Mouse (Mus musculus): Measurements from ENCODE around the gene Aqp3. TPM values are rescaled to one million over a fixed set of nuclear protein-coding genes. Genes with fewer than 3 reads are reported as not detected.

Aqp3 gene
- polyA plus RNA-seq (2014; fragmentation: Illumina TruSeq; extraction: RNeasy Lipid Tissue Mini Kit (QIAGEN cat#74804); ENCODE audit: low read depth, low replicate concordance), result 42.8 TPM

GRCm38 (mm10) chr4:41097871-41098576 lies at the start of gene Aqp3:
Aqp3 (minus strand) TSS chr4:41098183.

GRCm38 (mm10) chr4:41135711-41136453 lies 37.9 kb upstream of the Aqp3 start, which contains the start of gene Ube2r2:
Ube2r2 (plus strand) TSS chr4:41135743.

DNA sequence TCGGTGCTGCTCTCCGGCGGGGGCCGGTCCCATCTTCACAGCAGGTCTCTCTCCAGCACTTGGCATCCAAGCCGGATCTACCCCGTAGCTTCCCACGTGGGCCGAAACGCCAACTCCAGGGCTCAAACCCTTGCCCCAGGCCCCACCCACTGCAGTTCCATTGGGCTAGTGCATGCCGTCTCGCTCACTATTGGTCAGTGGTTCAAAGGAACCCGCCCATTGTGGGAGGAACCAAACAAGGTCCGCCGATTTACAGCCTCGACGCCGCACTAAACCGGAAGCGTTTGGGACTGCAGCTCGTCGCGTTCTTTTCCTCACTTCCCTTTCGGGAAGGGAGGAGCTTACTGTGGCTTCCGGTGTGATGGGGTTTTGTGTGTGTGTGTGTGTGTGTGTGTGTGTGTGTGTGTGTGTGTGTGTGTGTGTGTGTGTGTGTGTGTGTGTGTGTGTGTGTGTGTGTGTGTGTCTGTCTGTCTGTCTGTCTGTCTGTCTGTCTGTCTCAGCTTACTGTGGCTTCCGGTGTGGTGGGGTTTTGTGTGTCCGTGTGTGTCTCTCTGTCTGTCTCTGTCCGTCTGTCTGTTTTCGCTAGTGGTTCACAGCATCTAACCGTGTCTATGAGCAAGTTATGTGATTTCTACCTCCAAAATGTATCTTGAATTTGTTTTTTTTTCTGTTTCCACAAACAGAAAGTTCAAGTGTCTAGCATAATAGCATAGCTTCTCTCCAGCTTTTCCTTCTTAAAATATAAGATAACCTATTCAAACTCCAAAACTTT lies 26.4 kb upstream of the Aqp3 start, which contains the start of gene Nol6:
Gene Nol6 (minus strand): TSS at position 276 of the 772 bp plus-strand sequence.

DNA sequence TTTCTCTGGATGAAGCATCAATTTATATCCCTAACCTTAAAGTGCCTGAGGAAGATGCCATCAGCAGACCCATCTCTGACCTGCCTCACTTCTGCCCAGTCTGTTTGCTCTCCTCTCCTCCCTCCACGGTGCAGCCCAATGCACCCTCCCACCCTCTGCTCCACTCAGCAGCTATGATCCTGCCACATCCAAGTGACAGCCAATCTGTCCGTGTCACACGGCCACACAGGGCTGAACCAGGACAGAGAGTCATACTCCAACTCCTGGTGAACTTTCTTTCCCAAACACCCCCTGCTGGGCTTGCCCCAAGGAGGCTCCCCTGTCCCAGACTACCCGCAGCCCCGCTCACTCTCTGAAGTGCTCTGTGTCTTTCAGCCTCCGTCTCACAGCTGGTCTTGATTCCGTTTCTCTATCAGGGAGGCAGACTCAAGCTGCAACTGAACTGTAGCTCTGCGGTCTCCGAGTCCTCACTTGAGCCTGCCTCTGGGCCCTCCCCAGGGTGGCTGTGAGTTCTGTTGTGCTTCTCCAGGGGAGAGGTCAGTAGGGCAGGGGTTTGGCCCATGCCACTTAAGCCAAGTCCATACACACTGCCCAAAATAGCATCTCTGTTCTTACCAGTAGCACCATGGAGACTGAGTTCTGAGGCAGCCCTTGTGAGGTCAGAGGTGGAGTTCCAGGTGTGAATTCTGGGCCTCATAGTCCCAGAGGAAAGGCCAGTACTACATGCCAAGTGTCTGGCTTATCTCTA lies 50.3 kb downstream of the Aqp3 start, which contains the start of gene Aqp7:
Gene Aqp7 (minus strand): TSS at position 616 of the 748 bp plus-strand sequence.

Other genes starting within 250 kb of the Aqp3 start
- 24.7 TPM for gene B4galt1, start 244.2 kb downstream of the Aqp3 start, polyA plus RNA-seq (2014; fragmentation: Illumina TruSeq; extraction: RNeasy Lipid Tissue Mini Kit (QIAGEN cat#74804); ENCODE audit: low read depth, low replicate concordance)
- gene Spink4, start 178.1 kb downstream of the Aqp3 start, polyA plus RNA-seq (2014; fragmentation: Illumina TruSeq; extraction: RNeasy Lipid Tissue Mini Kit (QIAGEN cat#74804); ENCODE audit: low read depth, low replicate concordance), result not detected
- gene Bag1, start 149.9 kb downstream of the Aqp3 start, polyA plus RNA-seq (2014; fragmentation: Illumina TruSeq; extraction: RNeasy Lipid Tissue Mini Kit (QIAGEN cat#74804); ENCODE audit: low read depth, low replicate concordance), result 676 TPM
- gene Chmp5, start 149.8 kb downstream of the Aqp3 start, polyA plus RNA-seq (2014; fragmentation: Illumina TruSeq; extraction: RNeasy Lipid Tissue Mini Kit (QIAGEN cat#74804); ENCODE audit: low read depth, low replicate concordance), result 268 TPM
- 38.6 TPM for gene Nfx1, start 127.3 kb downstream of the Aqp3 start, polyA plus RNA-seq (2014; fragmentation: Illumina TruSeq; extraction: RNeasy Lipid Tissue Mini Kit (QIAGEN cat#74804); ENCODE audit: low read depth, low replicate concordance)
- 15.1 TPM for gene Aqp7, start 50.0 kb downstream of the Aqp3 start, polyA plus RNA-seq (2014; fragmentation: Illumina TruSeq; extraction: RNeasy Lipid Tissue Mini Kit (QIAGEN cat#74804); ENCODE audit: low read depth, low replicate concordance)
- 1.4 TPM for gene Nol6, start 26.3 kb upstream of the Aqp3 start, polyA plus RNA-seq (2014; fragmentation: Illumina TruSeq; extraction: RNeasy Lipid Tissue Mini Kit (QIAGEN cat#74804); ENCODE audit: low read depth, low replicate concordance)
- 266 TPM for gene Ube2r2, start 37.6 kb upstream of the Aqp3 start, polyA plus RNA-seq (2014; fragmentation: Illumina TruSeq; extraction: RNeasy Lipid Tissue Mini Kit (QIAGEN cat#74804); ENCODE audit: low read depth, low replicate concordance)
- 33.0 TPM for gene Ubap2, start 177.0 kb upstream of the Aqp3 start, polyA plus RNA-seq (2014; fragmentation: Illumina TruSeq; extraction: RNeasy Lipid Tissue Mini Kit (QIAGEN cat#74804); ENCODE audit: low read depth, low replicate concordance)
- 28.9 TPM for gene Dcaf12, start 216.7 kb upstream of the Aqp3 start, polyA plus RNA-seq (2014; fragmentation: Illumina TruSeq; extraction: RNeasy Lipid Tissue Mini Kit (QIAGEN cat#74804); ENCODE audit: low read depth, low replicate concordance)